Mouse (Mus musculus) lung, adult 2 months (tissue): ENCODE results near the gene Emilin1.

Experiments used
- CTCF ChIP-seq: fragments of 200-500 bp; IDR thresholded peaks from 2 replicates; pipeline ENCODE4 v1.5.1; 2011; ENCODE audit warnings: mild to moderate bottlenecking, low read length, control low read depth; ENCODE audit not compliant: insufficient read depth
- POLR2A ChIP-seq: fragments of 200-500 bp; IDR thresholded peaks from 2 replicates; pipeline ENCODE4 v1.6.1; 2011; ENCODE audit warnings: low read depth, mild to moderate bottlenecking, control low read depth, low read length, borderline replicate concordance; ENCODE audit errors: extremely low read depth

DNA sequence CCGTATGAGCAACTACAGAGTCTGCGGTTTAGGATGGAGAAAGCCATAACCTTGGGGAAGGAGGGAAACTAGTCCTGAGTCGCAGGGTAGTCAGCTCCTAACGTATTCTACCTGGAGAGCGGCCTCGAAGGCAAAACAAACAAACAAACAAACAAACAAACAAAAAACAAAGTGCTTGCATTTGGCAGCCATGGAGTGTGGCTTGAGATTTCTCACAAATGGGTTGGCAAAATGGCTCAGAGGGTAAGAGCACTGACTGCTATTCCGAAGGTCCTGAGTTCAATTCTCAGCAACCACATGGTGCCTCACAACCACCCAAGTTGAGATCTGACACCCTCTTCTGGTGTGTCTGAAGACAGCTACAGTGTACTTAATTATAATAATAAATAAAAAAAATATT is 3.3 kb upstream of the Emilin1 start:
- no peak for TF ChIP-seq CTCF
- TF ChIP-seq POLR2A = no peak
